Mouse (Mus musculus): Measurements from ENCODE around the gene Gm36079.
"Not testable (repeated sequence)": the region's sequence is repeated elsewhere in the genome, so short reads cannot be mapped to it uniquely, and the experiment has no call there.

The Gm36079 gene

GRCm38 (mm10) chr13:120026911-120027310, at the start of gene Gm36079:
Gene Gm36079 (minus strand): TSS chr13:120027011.
- DNase-seq, result not testable (repeated sequence)

GRCm38 (mm10) chr13:120070878-120071277, 44.1 kb upstream of the Gm36079 start:
- not testable (repeated sequence) for DNase-seq

GRCm38 (mm10) chr13:120070012-120070598, 43.3 kb upstream of the Gm36079 start:
- not testable (repeated sequence) for DNase-seq

GRCm38 (mm10) chr13:120063439-120064089, 36.8 kb upstream of the Gm36079 start:
- not testable (repeated sequence) for DNase-seq

GRCm38 (mm10) chr13:120062903-120063302, 36.1 kb upstream of the Gm36079 start:
- DNase-seq, result not testable (repeated sequence)

- DNase-seq, result not testable (repeated sequence)
Observed at GRCm38 (mm10) chr13:120052085-120052484, 25.3 kb upstream of the Gm36079 start, which contains the start of gene Gm21188. Gene Gm21188 (minus strand): TSS chr13:120052194.

- not testable (repeated sequence) for DNase-seq
Observed at GRCm38 (mm10) chr13:120048608-120049007, 21.8 kb upstream of the Gm36079 start.

GRCm38 (mm10) chr13:120048186-120048585, 21.4 kb upstream of the Gm36079 start:
- DNase-seq, result not testable (repeated sequence)

GRCm38 (mm10) chr13:120046422-120047209, 19.8 kb upstream of the Gm36079 start:
- not testable (repeated sequence) for DNase-seq

- DNase-seq, result peak; percentile 42
Observed at GRCm38 (mm10) chr13:120041145-120041544, 14.3 kb upstream of the Gm36079 start.

- peak; percentile 7 for DNase-seq
Observed at GRCm38 (mm10) chr13:120037881-120038280, 11.1 kb upstream of the Gm36079 start.

GRCm38 (mm10) chr13:120036577-120037115, 9.8 kb upstream of the Gm36079 start:
- peak; percentile 5 for DNase-seq

- not testable (repeated sequence) for DNase-seq
Observed at GRCm38 (mm10) chr13:120035151-120035550, 8.3 kb upstream of the Gm36079 start.

- DNase-seq, result not testable (repeated sequence)
Observed at GRCm38 (mm10) chr13:120034637-120035036, 7.8 kb upstream of the Gm36079 start.

GRCm38 (mm10) chr13:120033516-120034190, 6.8 kb upstream of the Gm36079 start:
- DNase-seq, result peak; percentile 4

GRCm38 (mm10) chr13:120031676-120032075, 4.9 kb upstream of the Gm36079 start:
- DNase-seq, result not testable (repeated sequence)

- peak; percentile 20 for DNase-seq
Observed at GRCm38 (mm10) chr13:120027368-120027767, 557 bp upstream of the Gm36079 start.

- DNase-seq, result not testable (repeated sequence)
Observed at GRCm38 (mm10) chr13:120026373-120026772, 438 bp downstream of the Gm36079 start.

GRCm38 (mm10) chr13:120025576-120025975, 1.2 kb downstream of the Gm36079 start:
- DNase-seq, result not testable (repeated sequence)

GRCm38 (mm10) chr13:120025004-120025403, 1.8 kb downstream of the Gm36079 start:
- DNase-seq, result not testable (repeated sequence)

- peak; percentile 4 for DNase-seq
Observed at GRCm38 (mm10) chr13:120024581-120024980, 2.2 kb downstream of the Gm36079 start.

GRCm38 (mm10) chr13:120021477-120021876, 5.3 kb downstream of the Gm36079 start:
- peak; percentile 45 for DNase-seq

Measured in retina, postnatal 1 day (tissue).